Mouse (Mus musculus) layer of hippocampus, postnatal 14 days (tissue): ENCODE results near the gene Fkbp3. TPM values are rescaled to one million over a fixed set of nuclear protein-coding genes. Genes with fewer than 3 reads are reported as not detected.

Source experiments
- DNase-seq, 2 experiments: peaks; one replicate each; pipeline ENCODE4 v3.0.0; 2021 to 2022; ENCODE audit warnings: low spot score in 2 of 2, mixed read lengths in 1 of 2
- total RNA-seq, 2 experiments: library from RNA; stranded (reverse); gene quantifications; 2 replicates each; pipeline ENCODE4 v1.2.3; 2021

Gene Fkbp3
- total RNA-seq, 2 experiments from 2014 or later, result 169 to 174 TPM

DNA sequence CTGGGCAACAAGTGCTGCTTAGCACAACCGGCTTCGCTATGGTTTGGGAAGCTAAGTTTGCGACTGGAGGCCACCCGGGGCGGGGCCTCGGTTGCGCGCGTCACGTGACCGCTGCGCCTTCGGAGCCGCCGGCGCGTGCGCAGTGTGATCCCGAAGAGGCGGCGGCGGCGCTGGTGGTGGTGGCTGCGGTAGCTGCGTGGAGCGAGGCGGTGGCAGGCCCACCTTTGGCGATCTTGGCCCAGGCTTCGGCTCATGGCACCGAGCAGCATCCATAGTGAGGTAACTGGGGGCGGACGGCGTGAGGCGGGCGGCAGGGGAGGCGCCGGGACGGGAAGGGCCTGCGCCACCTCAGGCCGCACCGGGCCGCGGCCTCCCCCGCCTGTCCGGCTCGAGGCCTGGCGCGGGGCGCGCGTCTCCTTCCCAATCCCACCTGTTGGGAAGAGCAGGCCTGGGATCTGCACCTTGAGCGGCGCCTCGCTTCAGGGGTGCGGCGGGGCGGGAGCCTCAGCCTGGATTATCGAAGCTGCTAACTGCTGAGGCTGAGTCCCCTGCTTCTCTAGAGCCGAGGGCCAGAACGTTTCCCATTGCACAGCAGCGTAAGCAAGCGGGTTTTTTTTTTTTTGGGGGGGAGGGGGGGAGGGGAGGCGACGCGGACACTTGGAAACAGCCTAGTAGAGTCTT, 37.5 kb downstream of the Fkbp3 start, which contains the start of gene Prpf39:
Prpf39 (plus strand) TSS at position 144 of the 681 bp plus-strand sequence.
- DNase-seq, result peak; percentile 87 to 89

DNA sequence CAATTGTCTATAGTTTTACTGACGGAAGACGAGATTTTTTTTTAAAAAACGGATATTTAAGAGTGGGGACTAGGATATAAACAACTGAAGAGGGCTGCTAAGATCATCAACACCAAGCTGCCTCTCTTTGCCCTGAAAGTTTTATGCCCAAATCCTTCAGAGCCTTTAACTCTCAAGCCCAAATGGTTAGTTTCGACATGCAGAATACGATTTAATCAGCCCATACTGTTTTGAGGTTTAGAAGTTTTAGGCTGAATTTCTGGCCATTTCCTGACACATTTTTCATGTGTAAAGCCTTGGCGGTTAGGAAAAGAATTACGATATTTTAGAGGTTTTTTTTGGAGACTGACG, 38.0 kb downstream of the Fkbp3 start:
- DNase-seq, result no peak

DNA sequence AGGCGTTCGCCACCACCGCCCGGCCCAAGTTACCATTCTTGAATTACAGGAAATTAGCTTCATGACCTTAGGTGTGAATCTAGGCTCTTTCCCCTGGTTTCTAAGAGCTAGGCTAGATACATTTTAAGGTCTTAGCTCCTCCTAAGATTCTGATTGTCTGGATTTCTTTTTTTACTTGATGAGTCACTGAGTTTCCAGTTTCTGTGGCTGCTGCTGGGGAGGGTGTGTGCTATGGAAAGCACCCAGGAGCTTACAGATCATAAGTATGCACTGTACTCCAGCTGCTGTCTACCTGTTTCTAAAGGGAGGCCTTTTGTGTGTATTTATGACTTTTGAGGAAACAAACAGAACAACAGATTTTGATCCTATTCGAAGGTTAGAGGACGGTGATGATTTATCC, 51.0 kb downstream of the Fkbp3 start:
- no peak for DNase-seq

Other genes starting within 250 kb of the Fkbp3 start
- gene Gm527, start 156.1 kb downstream of the Fkbp3 start, total RNA-seq, result 10 to 100 TPM; 11.7 to 12.3 TPM
- 10 to 100 TPM; 21.4 to 23.8 TPM for gene Klhl28, start 108.5 kb downstream of the Fkbp3 start, total RNA-seq
- gene Togaram1, start 108.2 kb downstream of the Fkbp3 start, total RNA-seq, result 10 to 100 TPM; 37.7 to 38.0 TPM
- 10 to 100 TPM; 38.0 to 44.1 TPM for gene Prpf39, start 37.7 kb downstream of the Fkbp3 start, total RNA-seq
- 10 to 100 TPM; 10.3 to 10.6 TPM for gene Fancm, start 1.6 kb upstream of the Fkbp3 start, total RNA-seq
- gene Mis18bp1, start 98.6 kb upstream of the Fkbp3 start, total RNA-seq, result 1 to 10 TPM; 1.1 to 1.2 TPM
- gene Wdr20rt, start 151.5 kb upstream of the Fkbp3 start, total RNA-seq, result not detected